Mouse (Mus musculus) forebrain, embryonic 11.5 days (tissue): ENCODE measurements around the gene Oxnad1. TPM values are rescaled to one million over a fixed set of nuclear protein-coding genes. Genes with fewer than 3 reads are reported as not detected.

ENCODE experiments used
- ATAC-seq: fragments of 200-750 bp; cut with Nextera tagmentation; replicated peaks from 2 replicates; pipeline ENCODE4 v1.8.0; 2017; ENCODE audit warnings: moderate TSS enrichment; ENCODE audit not compliant: low FRiP score
- DNase-seq: peaks from one replicate; pipeline ENCODE4 v3.0.0-alpha.2; 2017; ENCODE audit warnings: low spot score
- H3K27ac ChIP-seq: fragments of 300-500 bp; sonication (generic); 2 replicates; pipeline ENCODE4 v1.5.1; 2014; ENCODE audit warnings: low read depth, low read length
- H3K27me3 ChIP-seq: fragments of 300-500 bp; sonication (generic); 2 replicates; pipeline ENCODE4 v1.6.1; 2014; ENCODE audit warnings: mild to moderate bottlenecking, low read length, mixed read lengths; ENCODE audit not compliant: control insufficient read depth, insufficient read depth
- H3K36me3 ChIP-seq: fragments of 300-500 bp; sonication (generic); 2 replicates; pipeline ENCODE4 v1.6.1; 2014; ENCODE audit warnings: mild to moderate bottlenecking, low read length, moderate library complexity, mixed read lengths; ENCODE audit not compliant: control insufficient read depth, insufficient read depth
- H3K4me1 ChIP-seq: fragments of 300-500 bp; sonication (generic); replicated peaks from 2 replicates; pipeline ENCODE4 v1.6.1; 2014; ENCODE audit warnings: low read length, mixed read lengths; ENCODE audit not compliant: control insufficient read depth, insufficient read depth
- H3K4me2 ChIP-seq: fragments of 300-500 bp; sonication (generic); 2 replicates; pipeline ENCODE4 v1.6.1; 2014; ENCODE audit warnings: low read depth, mild to moderate bottlenecking, low read length, moderate library complexity, mixed read lengths; ENCODE audit not compliant: severe bottlenecking
- H3K4me3 ChIP-seq: fragments of 300-500 bp; sonication (generic); 2 replicates; pipeline ENCODE4 v1.5.1; 2014; ENCODE audit warnings: low read depth, low read length
- H3K9ac ChIP-seq: fragments of 300-500 bp; sonication (generic); 2 replicates; pipeline ENCODE4 v1.6.1; 2014; ENCODE audit warnings: low read length
- H3K9me3 ChIP-seq: fragments of 300-500 bp; sonication (generic); 2 replicates; pipeline ENCODE4 v1.6.1; 2016; ENCODE audit warnings: low read length, mixed read lengths; ENCODE audit not compliant: control insufficient read depth
- WGBS: fragments of 180-500 bp; shearing (Covaris S2); extraction: QIAGEN DNeasy Blood & Tissue Kit; methylation state at CpG from one replicate; pipeline ENCODE4 v1.1.7; 2014; 5-methylcytosine and 5-hydroxymethylcytosine counted together
- polyA plus RNA-seq: library from polyadenylated mRNA; unstranded; fragments of >200 nt; fragmentation: Nextera tagmentation; extraction: Ambion mirVana; gene quantifications from 2 replicates; pipeline ENCODE4 v1.2.1, GENCODE M21; 2014

Gene Oxnad1
- polyA plus RNA-seq, 1 experiment from 2014 or later = 20.2 TPM

- no peak overlapping the region for H3K4me2 ChIP-seq
- WGBS = 90% methylated on average over 2 of the region's 2 CpGs
- H3K9ac ChIP-seq = no peak overlapping the region
- ATAC-seq = no peak
- H3K27ac ChIP-seq = no peak overlapping the region
- DNase-seq = no peak
- no peak overlapping the region for H3K4me3 ChIP-seq
- no peaks in the 10 kb centered on the region for H3K4me1 ChIP-seq
- H3K9me3 ChIP-seq = no peaks in the 10 kb centered on the region
- H3K27me3 ChIP-seq = no peaks in the 10 kb centered on the region
- H3K36me3 ChIP-seq = no peaks in the 10 kb centered on the region
Observed at GRCm38 (mm10) chr14:32056675-32057074, 28.5 kb upstream of the Oxnad1 start.

- Histone ChIP-seq H3K27ac (no peak overlapping the region), H3K4me2 (no peak overlapping the region), H3K9me3 (no peaks in the 10 kb centered on the region), H3K36me3 (no peaks in the 10 kb centered on the region), H3K27me3 (no peaks in the 10 kb centered on the region), H3K4me1 (no peaks in the 10 kb centered on the region), H3K4me3 (no peak overlapping the region), H3K9ac (no peak overlapping the region)
- WGBS = 91% methylated on average over 4 of the region's 4 CpGs
- DNase-seq (no peak), ATAC-seq (no peak)
Observed at GRCm38 (mm10) chr14:32057664-32058063, 27.5 kb upstream of the Oxnad1 start.

GRCm38 (mm10) chr14:32061398-32061797 is 23.8 kb upstream of the Oxnad1 start:
- Histone ChIP-seq H3K4me1 (no peaks in the 10 kb centered on the region), H3K36me3 (no peaks in the 10 kb centered on the region), H3K27ac (no peak overlapping the region), H3K27me3 (no peaks in the 10 kb centered on the region), H3K9ac (no peak overlapping the region), H3K4me3 (no peak overlapping the region), H3K9me3 (peaks cover 3% of the 10 kb centered on the region; the same call in 1 of the 2 replicates), H3K4me2 (no peak overlapping the region)
- no peak for ATAC-seq
- WGBS = 86% methylated on average over 4 of the region's 4 CpGs
- DNase-seq = no peak

- Histone ChIP-seq H3K4me2 (no peak overlapping the region), H3K9me3 (no peaks in the 10 kb centered on the region), H3K36me3 (no peaks in the 10 kb centered on the region), H3K27ac (no peak overlapping the region), H3K27me3 (no peaks in the 10 kb centered on the region), H3K4me1 (no peaks in the 10 kb centered on the region), H3K4me3 (no peak overlapping the region), H3K9ac (no peak overlapping the region)
- DNase-seq (no peak), ATAC-seq (no peak)
Observed at GRCm38 (mm10) chr14:32072807-32073206, 12.4 kb upstream of the Oxnad1 start.

GRCm38 (mm10) chr14:32073211-32073685 is 11.9 kb upstream of the Oxnad1 start:
- Histone ChIP-seq H3K27me3 (no peaks in the 10 kb centered on the region), H3K4me2 (no peak overlapping the region), H3K9ac (no peak overlapping the region), H3K36me3 (no peaks in the 10 kb centered on the region), H3K4me1 (no peaks in the 10 kb centered on the region), H3K9me3 (no peaks in the 10 kb centered on the region), H3K27ac (no peak overlapping the region), H3K4me3 (no peak overlapping the region)
- no peak for DNase-seq
- 78% methylated on average over 8 of the region's 8 CpGs for WGBS
- no peak for ATAC-seq

GRCm38 (mm10) chr14:32073901-32074300 is 11.3 kb upstream of the Oxnad1 start:
- Histone ChIP-seq H3K27me3 (no peaks in the 10 kb centered on the region), H3K4me2 (no peak overlapping the region), H3K9ac (no peak overlapping the region), H3K36me3 (no peaks in the 10 kb centered on the region), H3K4me3 (no peak overlapping the region), H3K4me1 (no peaks in the 10 kb centered on the region), H3K9me3 (no peaks in the 10 kb centered on the region), H3K27ac (no peak overlapping the region)
- DNase-seq = no peak
- no peak for ATAC-seq
- WGBS = 74% methylated on average over 7 of the region's 7 CpGs

GRCm38 (mm10) chr14:32076896-32077575 is 8.1 kb upstream of the Oxnad1 start:
- DNase-seq = peak; percentile 87
- no peaks in the 10 kb centered on the region for H3K9me3 ChIP-seq
- no peaks in the 10 kb centered on the region for H3K4me1 ChIP-seq
- H3K27ac ChIP-seq = no peak overlapping the region
- ATAC-seq = no peak
- peaks cover 6% of the 10 kb centered on the region; the same call in 1 of the 2 replicates for H3K36me3 ChIP-seq
- H3K4me3 ChIP-seq = no peak overlapping the region
- no peak overlapping the region for H3K4me2 ChIP-seq
- no peak overlapping the region for H3K9ac ChIP-seq
- no peaks in the 10 kb centered on the region for H3K27me3 ChIP-seq
- WGBS = 51% methylated on average over 8 of the region's 8 CpGs

GRCm38 (mm10) chr14:32081026-32081425 is 4.1 kb upstream of the Oxnad1 start:
- Histone ChIP-seq H3K9me3 (no peaks in the 10 kb centered on the region), H3K27me3 (no peaks in the 10 kb centered on the region), H3K4me2 (no peak overlapping the region), H3K4me1 (no peaks in the 10 kb centered on the region), H3K27ac (no peak overlapping the region), H3K36me3 (peaks cover 11% of the 10 kb centered on the region; the same call in 1 of the 2 replicates), H3K9ac (no peak overlapping the region), H3K4me3 (no peak overlapping the region)
- ATAC-seq (no peak), DNase-seq (no peak)
- 87% methylated on average over 10 of the region's 10 CpGs for WGBS

GRCm38 (mm10) chr14:32082891-32083290 is 2.3 kb upstream of the Oxnad1 start:
- H3K27me3 ChIP-seq = no peaks in the 10 kb centered on the region
- 91% methylated on average over 6 of the region's 6 CpGs for WGBS
- H3K9me3 ChIP-seq = no peaks in the 10 kb centered on the region
- no peak overlapping the region for H3K9ac ChIP-seq
- H3K4me1 ChIP-seq = no peaks in the 10 kb centered on the region
- no peak overlapping the region for H3K4me3 ChIP-seq
- no peak for DNase-seq
- ATAC-seq = no peak
- H3K27ac ChIP-seq = no peak overlapping the region
- peaks cover 11% of the 10 kb centered on the region; the same call in 1 of the 2 replicates for H3K36me3 ChIP-seq
- no peak overlapping the region for H3K4me2 ChIP-seq
